Mouse (Mus musculus) spleen, adult 12 weeks (tissue): ENCODE results near the gene Rdh5.

Source experiments
- DNase-seq: peaks from one replicate; pipeline ENCODE4 v3.0.0; 2022; ENCODE audit warnings: low spot score

Gene Rdh5

DNA sequence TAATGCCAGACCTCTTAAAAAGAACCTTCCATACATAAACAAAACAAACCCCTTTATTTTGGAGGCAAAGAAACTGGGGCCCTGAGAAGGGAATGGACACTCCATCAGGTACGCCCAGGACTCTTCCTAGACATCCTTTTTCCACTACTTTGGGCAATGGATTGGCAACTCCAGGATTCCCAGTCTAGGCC lies at the start of gene Rdh5:
Gene Rdh5, minus strand, starts transcription at position 67 of the 191 bp plus-strand sequence.
- no peak for DNase-seq

DNA sequence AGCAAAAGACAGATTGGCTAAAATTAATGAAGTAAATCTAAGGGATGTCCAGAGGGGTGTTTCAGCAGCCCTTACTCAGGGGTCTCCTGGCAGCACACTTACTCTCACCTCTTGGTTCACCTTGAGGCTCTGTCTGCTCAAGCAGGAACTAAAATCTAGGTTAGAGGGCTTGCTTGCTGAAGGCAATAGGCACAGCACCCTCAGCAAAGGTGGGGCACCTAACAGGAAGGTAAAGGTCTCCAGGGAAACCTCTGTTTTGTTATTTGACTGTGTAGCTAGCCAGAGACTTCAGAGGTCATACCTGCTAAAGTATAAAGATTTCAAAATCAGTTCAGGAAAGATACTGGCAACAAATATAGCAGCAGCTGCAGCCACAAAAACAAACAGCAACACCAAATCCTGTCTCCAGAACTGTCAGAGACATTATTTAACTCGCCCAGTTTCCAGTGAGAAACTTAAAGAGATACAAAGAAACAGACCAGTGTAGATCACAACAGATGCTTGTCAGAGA lies 48.1 kb upstream of the Rdh5 start:
- DNase-seq: no peak

DNA sequence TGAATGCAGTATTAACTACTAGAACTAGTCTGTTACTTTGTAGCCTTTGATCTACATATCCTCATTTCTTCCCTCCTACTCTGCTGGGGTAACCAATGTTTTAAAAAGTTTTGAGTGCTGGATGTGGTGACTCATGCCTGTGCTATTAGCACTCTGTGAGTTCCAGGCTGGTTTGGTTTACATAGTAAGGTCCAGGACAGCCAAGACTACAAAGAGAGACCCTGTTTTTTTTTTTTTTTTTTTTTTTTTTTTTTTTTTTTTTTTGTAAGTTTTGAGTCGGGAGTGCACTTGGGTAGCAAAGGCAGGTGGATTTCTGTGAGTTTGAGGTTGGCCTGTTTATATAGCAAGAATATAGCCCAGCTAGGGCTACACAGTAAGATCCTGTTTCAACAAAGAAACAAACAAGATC lies 45.7 kb upstream of the Rdh5 start:
- no peak for DNase-seq

DNA sequence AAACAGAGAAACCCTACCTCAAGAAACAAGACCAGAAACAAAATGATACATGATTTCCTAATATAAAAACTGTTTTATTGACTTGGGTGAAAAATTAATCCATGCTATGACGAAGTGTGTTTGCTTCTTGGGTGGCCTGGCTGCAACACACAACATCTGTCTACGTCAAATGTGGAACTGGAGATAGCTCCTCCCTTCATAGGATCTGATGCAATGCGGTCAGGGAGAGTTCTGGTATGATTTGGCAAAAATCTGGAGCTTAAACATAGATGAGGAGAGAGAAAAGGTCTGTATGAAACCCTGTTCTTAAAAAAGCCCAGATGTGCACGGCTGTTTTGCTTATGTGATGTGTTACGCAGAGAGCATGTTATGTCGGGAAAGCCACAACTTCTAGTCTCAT lies 43.2 kb upstream of the Rdh5 start:
- DNase-seq: no peak

DNA sequence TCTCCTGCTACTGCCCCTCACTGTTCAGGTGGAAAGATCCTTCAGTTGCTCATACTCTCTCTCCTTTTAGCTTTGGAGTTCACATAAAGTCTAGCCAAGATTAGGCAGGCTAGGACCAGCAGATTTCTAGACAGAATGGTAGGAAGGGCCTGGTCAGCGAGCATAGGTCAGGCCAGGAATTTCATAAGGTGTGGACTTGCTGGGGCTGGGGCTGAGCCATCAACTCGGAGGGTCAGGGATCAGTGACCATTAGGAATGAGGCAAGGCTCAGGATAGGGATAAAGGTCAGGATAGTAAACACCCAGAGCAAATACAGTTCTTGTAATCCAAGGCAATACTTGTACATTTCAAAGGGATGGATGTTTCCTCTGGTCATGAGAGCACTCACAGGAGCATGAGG lies 42.3 kb upstream of the Rdh5 start:
- no peak for DNase-seq

DNA sequence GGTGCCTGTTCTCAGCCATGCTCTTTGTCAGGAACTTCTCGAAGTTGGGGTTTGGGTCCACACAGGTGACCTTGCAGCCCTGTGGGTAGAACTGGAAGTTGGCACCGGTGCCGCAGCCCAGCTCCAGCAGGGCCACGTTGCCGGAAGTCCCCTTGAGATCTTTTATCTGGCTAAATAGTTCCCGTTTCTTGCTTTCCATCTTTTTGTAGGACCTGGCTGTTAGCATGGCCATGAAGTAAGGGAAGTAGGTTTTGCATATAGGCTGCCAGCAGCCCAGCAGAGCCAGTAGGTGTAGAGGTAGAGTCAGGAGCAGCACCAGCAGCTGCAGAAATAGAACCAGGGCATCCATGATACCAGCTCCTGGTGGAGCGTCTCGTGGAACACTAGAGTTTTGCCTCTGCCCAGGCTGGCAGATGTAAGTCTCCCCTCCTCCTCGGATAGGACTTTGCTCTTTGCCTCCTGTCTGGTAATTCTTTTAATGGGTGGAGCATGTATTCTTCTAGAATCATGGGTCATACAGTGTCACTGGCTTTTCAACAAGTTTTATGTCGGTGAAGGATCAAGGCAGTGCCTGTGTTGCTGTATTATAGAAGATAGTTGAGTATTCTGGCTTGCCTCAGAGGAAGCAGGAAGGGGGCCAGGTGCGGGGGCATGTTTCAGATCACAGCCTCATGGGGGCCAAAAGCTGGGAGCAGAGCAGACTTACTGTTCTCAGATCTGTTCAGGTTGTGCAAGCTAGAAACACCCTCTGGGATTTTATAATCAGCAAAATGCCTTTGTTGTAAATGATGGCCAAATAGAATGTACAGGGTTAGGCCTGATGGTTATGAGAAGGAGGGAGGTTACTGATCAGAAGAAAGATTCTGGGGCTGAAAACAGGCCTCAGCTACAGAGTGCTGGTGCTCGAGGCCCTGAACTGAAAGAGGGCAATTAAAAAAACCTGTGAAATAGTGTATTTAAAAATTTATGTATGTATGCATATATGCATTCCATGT lies 38.2 kb upstream of the Rdh5 start, which contains the start of gene Mettl7b:
Gene Mettl7b, minus strand, starts transcription at position 399 of the 995 bp plus-strand sequence.
- DNase-seq: no peak

DNA sequence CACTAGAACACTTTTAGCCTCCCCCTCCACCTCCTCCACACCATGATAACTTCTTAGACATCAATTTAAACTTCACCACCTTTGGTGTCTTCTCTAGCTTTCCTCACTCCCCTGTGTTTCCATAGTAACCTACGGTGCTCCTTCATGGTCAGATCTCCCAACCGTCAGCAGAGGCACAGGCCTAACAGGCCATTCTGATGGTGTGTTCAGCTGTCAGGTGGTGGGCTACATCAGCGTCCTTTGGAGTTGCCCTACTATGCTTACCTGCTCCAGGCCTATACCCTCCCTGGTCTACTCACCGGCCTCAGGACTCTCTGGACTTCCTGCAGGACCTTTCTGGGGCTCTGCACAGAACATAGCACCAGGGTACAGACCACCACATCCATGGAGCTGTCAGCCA lies 37.5 kb upstream of the Rdh5 start:
- DNase-seq: no peak

DNA sequence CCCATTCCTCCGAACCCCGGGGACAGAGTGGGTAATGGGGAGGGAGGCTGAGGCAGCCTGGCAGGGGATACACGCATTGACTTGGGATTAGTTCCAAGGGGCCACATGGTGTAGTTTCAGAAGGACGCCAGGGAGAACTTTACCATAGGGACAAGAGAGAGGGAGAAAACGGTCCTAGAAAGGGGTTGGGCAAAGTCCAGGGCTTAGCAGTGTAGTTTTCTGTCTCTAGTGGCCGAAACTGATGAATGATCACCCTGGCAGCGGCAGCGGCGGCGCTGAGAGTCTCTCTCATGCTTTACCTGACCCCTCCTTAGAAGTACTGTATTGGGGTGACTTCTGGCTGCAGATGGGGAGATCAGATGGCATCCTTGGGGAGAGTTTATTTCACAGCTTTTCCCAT lies 35.7 kb upstream of the Rdh5 start:
- DNase-seq: no peak

DNA sequence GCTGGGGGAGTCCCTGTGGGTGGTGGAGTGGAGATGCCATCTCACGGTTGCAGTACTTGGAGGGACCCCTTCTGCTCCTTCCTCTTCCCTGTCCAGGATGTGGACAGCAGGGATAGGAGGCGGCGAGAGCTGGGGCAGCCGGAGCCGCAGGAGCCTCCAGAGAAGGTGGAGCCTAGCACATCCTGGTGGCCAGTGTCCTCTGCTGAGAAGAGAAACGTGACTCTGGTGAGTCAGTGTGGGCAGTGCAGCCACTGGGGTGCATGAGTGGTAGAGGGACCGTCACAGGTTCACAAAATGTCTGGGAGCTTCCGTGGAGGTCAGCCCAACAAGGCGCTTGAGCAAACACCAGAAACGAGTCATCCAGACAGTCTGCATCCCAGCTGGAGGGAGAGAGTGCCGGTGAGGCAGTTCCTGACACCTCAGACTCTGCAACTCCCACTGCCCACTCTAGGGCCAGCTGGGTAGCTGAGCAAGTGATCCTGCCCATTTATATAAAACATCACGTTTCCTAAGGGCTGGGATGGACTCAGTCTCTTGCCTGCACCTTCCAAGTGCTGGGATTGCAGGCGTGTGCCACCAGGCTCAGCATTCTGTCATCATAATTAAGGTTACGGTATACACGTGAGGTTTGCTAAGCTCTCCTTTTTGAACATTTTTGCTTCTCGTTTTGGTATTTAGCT lies 27.7 kb upstream of the Rdh5 start:
- DNase-seq: no peak

DNA sequence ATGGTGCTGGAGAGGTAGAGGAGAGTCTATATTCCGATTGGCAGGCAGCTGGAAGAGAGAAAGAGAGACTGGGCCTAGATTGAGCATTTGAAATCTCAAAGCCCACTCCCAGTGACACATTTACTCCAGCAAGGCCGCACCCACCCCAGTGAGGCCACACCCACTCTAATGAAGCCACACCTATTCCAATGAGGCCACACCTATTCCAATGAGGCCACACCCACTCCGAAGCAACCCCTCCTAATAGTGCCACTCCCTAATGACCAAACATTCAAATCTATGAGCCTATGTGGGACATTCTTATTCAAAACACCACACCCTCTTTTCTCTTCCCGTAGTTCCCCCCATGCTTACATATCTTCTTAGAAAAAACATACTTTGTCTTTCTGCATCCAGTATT lies 24.8 kb upstream of the Rdh5 start:
- no peak for DNase-seq

DNA sequence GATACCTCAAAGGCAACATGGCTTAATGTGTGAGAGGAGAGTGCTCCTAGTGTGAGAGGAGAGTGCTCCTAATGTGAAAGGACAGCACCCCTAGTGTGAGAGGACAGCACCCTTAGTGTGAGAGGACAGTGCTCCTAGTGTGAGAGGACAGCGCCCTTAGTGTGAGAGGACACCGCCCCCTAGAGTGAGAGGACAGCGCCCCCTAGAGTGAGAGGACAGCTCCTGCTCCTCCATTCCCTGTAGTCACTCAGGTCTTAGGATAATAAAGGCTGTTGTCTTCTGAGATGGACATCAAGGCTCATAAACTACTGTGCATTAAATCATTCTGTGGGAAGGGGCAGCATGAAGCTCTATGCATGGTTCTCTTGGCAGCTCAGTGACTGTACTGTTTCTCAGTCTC lies 23.0 kb upstream of the Rdh5 start:
- no peak for DNase-seq

DNA sequence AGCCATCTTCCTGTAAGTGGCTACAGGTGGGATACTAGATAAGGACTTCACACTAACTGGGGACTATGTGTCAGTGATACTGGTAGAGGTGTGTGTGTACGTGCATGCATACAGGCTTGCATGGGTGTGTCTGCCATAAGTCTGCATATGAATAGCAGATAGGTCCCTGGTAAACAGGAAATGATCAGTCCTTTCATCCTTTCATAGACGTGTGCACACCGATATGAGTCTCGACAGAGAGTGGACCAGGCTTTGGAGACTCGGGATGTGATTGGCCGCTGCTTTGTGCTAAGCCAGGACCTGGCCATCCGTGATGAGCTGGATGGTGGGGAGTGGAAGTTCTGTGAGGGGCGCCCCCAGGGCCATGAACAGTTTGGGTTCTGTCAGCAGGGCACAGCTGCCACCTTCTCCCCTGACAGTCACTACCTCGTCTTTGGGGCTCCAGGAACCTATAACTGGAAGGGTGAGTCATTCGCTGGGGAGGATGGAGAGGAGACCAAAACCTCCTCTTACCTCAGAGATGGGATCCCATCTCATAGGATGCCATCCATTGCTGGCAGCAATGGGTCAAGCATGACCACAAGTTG lies 17.9 kb upstream of the Rdh5 start:
- DNase-seq: no peak

DNA sequence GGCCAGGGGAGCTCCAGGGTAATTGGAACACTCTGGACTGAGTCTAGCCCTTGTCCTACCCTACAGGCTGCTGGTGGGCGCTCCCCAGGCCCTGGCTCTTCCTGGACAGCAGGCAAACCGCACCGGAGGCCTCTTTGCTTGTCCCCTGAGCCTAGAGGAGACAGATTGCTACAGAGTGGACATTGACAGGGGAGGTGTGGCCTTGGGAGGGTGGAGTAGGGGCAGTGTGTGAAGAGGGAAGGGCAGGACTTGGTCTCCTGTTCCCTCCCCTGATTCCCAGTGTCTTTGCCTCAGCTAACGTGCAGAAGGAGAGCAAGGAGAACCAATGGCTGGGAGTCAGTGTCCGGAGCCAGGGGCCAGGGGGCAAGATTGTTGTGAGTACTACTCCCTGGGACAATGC lies 16.3 kb upstream of the Rdh5 start:
- DNase-seq: no peak

DNA sequence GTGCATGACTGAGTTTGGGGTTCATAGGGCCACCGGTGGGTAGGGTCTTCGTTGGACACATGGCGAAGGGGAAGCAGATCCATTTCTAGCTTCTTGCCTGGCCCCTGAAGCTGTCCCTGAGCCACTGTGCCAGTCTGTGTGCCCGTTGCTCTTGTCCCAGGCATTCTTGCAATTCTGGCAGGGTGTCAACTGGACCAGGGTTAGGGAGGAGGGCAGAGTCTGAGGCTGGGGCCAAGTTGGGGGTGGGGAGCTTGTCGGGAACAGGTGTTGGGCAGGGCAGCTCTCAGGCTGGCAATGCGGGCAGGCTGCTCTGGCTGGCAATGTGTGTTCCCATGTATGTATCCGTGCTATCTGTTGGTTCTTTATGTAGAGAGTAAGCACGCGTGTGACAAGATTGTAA lies 15.8 kb upstream of the Rdh5 start:
- DNase-seq: no peak

DNA sequence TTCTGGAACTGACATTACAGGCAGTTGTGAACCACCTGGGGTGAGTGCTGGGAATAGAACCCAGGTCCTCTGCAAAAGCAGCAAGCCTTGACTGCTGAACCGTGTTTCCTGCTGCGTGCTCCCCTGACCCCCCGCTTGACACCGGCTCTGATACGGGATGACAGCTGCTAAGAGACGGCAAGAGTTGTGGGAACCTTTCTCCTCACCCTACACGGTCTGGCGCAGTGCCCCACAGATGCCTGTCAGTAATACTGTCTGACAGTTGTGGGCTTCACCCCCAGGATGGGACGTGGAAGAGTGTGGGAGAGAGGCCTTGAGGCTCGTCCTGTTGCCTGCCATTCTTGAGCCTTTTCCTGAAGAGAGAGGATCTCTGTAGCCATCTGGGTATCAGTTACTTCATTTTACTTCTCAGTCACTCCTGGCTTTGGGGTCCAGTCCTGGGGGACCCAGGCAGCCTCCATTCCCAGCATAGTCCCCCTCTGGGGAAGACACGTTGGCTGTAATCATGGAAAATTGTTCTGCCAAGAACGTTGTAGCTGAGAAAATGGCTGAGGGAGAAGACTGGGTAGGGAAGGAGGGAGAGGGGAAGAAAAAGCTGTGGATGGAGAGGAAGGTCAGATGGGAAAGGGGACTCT lies 15.2 kb upstream of the Rdh5 start:
- no peak for DNase-seq

DNA sequence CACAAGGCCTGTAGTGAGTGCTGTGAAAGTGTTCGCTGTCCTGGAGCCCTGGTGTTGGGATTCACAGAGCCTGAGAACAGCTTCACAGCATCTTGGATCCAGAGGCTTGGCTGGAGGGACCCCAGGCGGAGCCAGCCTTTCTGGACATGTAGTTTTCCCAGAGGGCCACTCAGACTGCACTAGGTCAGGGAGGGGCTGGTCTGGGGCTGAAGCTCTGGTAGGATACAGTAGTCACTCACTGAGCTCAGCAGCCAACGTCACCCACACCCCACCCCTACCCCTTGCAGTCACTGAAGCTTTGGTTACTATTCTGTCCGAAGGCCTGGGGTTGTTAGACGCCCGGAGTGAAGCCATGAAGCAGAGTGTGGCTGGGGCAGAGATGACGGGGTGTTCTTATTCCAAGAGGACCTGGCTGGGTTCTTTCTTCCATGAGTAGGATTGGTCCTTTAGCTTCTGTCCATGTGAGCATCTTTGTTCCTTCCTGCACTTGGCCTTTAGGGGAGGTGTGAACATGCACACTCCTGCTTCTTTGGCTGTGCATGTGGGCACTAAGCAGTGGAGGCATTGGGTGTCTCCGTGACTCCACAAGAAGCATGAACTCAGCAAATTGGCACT lies 13.2 kb upstream of the Rdh5 start:
- no peak for DNase-seq

DNA sequence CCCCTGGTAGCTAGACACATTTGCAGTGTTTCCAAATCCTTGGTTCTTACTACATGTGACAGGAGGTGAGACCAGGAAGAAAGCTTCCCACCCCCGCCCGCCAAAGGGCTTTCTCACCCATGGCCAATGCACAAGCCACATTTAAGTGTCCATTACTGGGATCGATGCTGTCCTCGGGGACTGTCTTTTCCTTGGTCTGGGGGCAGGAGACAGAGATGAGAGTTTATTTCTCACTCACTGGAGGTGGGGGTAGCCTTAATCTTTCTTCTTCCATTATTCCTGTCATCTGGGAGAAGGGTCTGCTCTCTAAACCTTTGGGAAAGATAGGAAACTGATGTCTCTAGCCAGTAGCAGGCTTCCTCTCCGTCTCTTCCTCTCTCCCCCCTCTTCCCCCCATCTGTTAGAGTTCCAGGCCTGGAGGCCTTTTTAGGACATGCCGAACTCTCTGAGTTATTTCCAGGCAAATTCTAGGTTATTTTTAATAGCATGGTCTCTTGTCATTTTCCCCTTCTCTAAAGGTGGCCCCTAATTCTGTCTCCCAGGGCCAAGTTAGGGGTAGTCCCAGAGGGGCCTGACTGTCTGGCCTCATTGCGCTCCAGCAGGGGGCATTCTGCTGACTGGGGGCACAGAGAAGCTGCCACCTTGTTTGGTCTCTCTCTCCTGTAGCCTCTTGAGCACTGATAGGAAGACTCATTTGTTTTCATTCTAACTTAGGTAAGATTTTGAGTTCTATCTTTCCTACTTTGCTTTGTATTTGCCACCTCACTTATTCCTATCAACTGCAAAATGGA lies 12.5 kb upstream of the Rdh5 start:
- DNase-seq: no peak

DNA sequence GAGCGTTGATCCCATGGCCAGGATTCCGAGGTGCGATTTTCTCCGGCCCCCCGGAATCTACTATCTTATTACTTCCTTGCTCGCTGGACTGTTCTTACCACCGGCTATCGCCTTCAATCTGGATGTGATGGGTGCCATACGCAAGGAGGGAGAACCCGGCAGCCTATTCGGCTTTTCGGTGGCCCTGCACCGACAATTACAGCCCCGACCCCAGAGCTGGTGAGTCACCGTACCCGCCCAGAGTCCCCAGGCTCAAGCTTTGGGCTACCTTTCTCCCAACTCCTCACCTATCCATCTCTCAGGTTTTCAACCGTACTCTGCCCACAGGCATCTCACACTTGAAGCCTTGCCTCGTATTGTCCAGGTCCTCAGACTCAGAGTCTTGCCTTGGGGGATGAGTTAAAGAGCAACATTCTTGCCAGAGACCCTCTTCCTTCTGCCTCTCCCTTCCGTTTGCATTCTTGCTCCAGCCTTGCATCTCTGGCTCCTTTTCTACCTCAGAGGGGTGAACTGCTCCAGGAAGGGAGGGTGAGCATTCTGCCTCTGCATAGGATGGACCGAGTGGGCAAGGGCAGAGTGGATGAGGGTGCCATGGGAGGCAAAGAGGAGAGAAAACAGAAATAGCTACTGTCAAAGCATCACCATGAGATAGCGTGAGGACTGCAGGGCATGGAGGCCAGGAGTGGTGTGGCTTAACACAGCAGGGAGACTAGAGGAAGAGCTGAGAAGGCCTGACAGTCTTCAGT lies 11.5 kb upstream of the Rdh5 start:
- no peak for DNase-seq

DNA sequence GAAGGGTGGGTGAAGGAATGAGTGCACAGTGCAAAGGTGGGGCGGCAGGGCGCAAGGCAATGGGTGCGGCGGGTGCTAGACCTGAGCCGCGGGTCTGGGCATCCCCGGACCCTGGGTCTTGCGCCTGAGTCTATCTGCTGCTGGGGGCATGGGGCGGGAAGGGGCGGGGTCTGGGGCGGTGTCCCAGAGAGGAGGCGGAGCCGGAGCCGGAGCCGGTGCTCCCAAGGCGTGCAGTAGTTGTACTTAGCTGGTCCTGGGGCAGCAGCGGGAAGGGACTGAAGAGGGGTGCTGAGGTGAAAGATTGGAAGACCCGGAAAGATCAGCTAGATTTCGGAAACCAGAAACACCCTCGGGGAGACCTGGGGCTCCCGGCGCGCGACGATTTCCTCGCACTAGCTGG lies 10.9 kb upstream of the Rdh5 start, which contains the start of gene Itga7:
Gene Itga7, plus strand, starts transcription at position 245 of the 400 bp plus-strand sequence.
- DNase-seq: no peak

DNA sequence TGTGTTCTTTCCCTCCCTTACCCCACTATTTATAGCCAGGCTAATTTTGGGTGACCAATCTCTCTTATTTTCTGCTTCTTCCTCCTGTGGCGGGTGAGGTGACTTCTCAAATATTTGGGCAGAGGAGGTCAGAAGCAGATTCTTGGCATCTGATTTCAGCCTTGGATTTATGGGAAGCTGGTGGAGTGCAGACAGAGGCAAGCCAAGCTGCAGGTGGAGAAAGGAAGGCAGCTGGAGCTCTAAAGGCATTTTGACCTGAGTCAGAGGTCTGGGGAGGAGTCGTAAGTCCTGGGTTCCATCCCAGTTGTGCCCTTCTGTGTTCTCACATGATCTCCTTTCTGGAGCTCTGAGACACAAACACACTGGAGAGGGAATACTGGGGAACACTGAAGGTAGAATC lies 8.8 kb upstream of the Rdh5 start:
- no peak for DNase-seq
